Mouse (Mus musculus) gastrocnemius, postnatal 4 days (tissue): Measurements from ENCODE around the gene Pmfbp1. TPM values are rescaled to one million over a fixed set of nuclear protein-coding genes. Genes with fewer than 3 reads are reported as not detected.

Source experiments
- DNase-seq, 2 experiments: peaks; one replicate each; pipeline ENCODE4 v3.0.0; 2021 to 2022; ENCODE audit warnings: low spot score in 2 of 2, mixed read lengths in 2 of 2
- total RNA-seq, 2 experiments: library from RNA; stranded (reverse); gene quantifications; 2 replicates each; pipeline ENCODE4 v1.2.3; 2021

Gene Pmfbp1
- total RNA-seq, 2 experiments from 2014 or later = not detected

GRCm38 (mm10) chr8:109499009-109499717 is 5.3 kb downstream of the Pmfbp1 start:
- no peak for DNase-seq

GRCm38 (mm10) chr8:109503566-109503965 is 9.7 kb downstream of the Pmfbp1 start:
- no peak for DNase-seq

- no peak for DNase-seq
Measured at GRCm38 (mm10) chr8:109505560-109505959, 11.7 kb downstream of the Pmfbp1 start.

GRCm38 (mm10) chr8:109524008-109524407 is 30.2 kb downstream of the Pmfbp1 start:
- no peak for DNase-seq

- DNase-seq = no peak
Measured at GRCm38 (mm10) chr8:109535140-109535990, 41.5 kb downstream of the Pmfbp1 start.

GRCm38 (mm10) chr8:109536703-109537102 is 42.9 kb downstream of the Pmfbp1 start:
- peak; percentile 67 to 80 for DNase-seq

GRCm38 (mm10) chr8:109542165-109542564 is 48.3 kb downstream of the Pmfbp1 start:
- DNase-seq = no peak

GRCm38 (mm10) chr8:109542748-109543519 is 49.1 kb downstream of the Pmfbp1 start:
- DNase-seq = no peak

GRCm38 (mm10) chr8:109544049-109544448 is 50.2 kb downstream of the Pmfbp1 start:
- DNase-seq = no peak

GRCm38 (mm10) chr8:109551663-109552062 is 57.8 kb downstream of the Pmfbp1 start:
- DNase-seq = no peak

- no peak for DNase-seq
Measured at GRCm38 (mm10) chr8:109563881-109564280, 70.1 kb downstream of the Pmfbp1 start.

- no peak for DNase-seq
Measured at GRCm38 (mm10) chr8:109564766-109565165, 70.9 kb downstream of the Pmfbp1 start.

- peak; percentile 92 to 98 for DNase-seq
Measured at GRCm38 (mm10) chr8:109565498-109566333, 71.9 kb downstream of the Pmfbp1 start, which contains the start of the genes Dhx38 and Txnl4b. Gene Dhx38, minus strand, starts transcription at chr8:109565861. Gene Txnl4b, plus strand, starts transcription at chr8:109565892.

- DNase-seq = no peak
Measured at GRCm38 (mm10) chr8:109571139-109571538, 77.3 kb downstream of the Pmfbp1 start.

GRCm38 (mm10) chr8:109576311-109576710 is 82.5 kb downstream of the Pmfbp1 start:
- DNase-seq = no peak

- no peak for DNase-seq
Measured at GRCm38 (mm10) chr8:109578900-109579301, 85.1 kb downstream of the Pmfbp1 start, which contains the start of gene Hp. Gene Hp, minus strand, starts transcription at chr8:109579172.

GRCm38 (mm10) chr8:109584293-109584692 is 90.5 kb downstream of the Pmfbp1 start:
- DNase-seq = no peak

- no peak for DNase-seq
Measured at GRCm38 (mm10) chr8:109584830-109585229, 91.0 kb downstream of the Pmfbp1 start.

GRCm38 (mm10) chr8:109585652-109586051 is 91.8 kb downstream of the Pmfbp1 start:
- no peak for DNase-seq

GRCm38 (mm10) chr8:109586972-109587504 is 93.2 kb downstream of the Pmfbp1 start:
- no peak for DNase-seq
